Mouse (Mus musculus) embryonic fibroblast, embryonic 13.5 days (primary cell): ENCODE measurements around the gene Olfr338.

ENCODE experiments used
- CTCF ChIP-seq: IDR thresholded peaks from 2 replicates; pipeline ENCODE4 v1.5.1; 2011; ENCODE audit warnings: mild to moderate bottlenecking, control low read depth, low read length, moderate library complexity, borderline replicate concordance; ENCODE audit not compliant: insufficient read depth
- POLR2A ChIP-seq: IDR thresholded peaks from 2 replicates; pipeline ENCODE4 v1.6.1; 2011; ENCODE audit warnings: low read depth, mild to moderate bottlenecking, control low read depth, low read length, moderate library complexity

- no peak for TF ChIP-seq POLR2A
- no peak for TF ChIP-seq CTCF
Measured at GRCm38 (mm10) chr2:36373219-36373618, at the start of gene Olfr338.
